Mouse (Mus musculus): ENCODE data around the gene Fkbp10. TPM values are rescaled to one million over a fixed set of nuclear protein-coding genes. Genes with fewer than 3 reads are reported as not detected.

The Fkbp10 gene
- polyA plus RNA-seq, 1 experiment from 2014 or later = 37.0 TPM

- Histone ChIP-seq H3K9ac (ENCODE audit: low read depth, low read length) (peak within 1 kb of the TSS; percentile 50), H3K4me1 (replicated peaks; ENCODE audit: control insufficient read depth, insufficient read depth, low read length) (peaks cover 6% of the 10 kb centered on the region; the same call in 1 of the 2 replicates), H3K27ac (ENCODE audit: low read depth, low read length) (peak within 1 kb of the TSS; percentile 69), H3K4me3 (ENCODE audit: low read depth, low read length) (peak within 1 kb of the TSS; percentile 54), H3K4me2 (replicated peaks; ENCODE audit: low read depth) (peak within 1 kb of the TSS; percentile 74), H3K36me3 (ENCODE audit: control insufficient read depth, insufficient read depth) (peaks cover 4% of the 10 kb centered on the region; the same call in 1 of the 2 replicates), H3K27me3 (replicated peaks; ENCODE audit: control insufficient read depth, insufficient read depth, low read length) (no peaks in the 10 kb centered on the region), H3K9me3 (ENCODE audit: control insufficient read depth) (no peaks in the 10 kb centered on the region)
- peak; percentile 91 for TF ChIP-seq CTCF (IDR thresholded peaks at IDR 0.05; ENCODE audit: low read depth)
- 2% methylated on average over 90 of the region's 93 CpGs for WGBS
- ATAC-seq = peak; percentile 78
These were observed 1.2 kb upstream of the Fkbp10 start, which contains the start of gene P3h4 for GRCm38 (mm10) chr11:100414021-100414913. TSS of gene P3h4 (minus strand) at chr11:100414836.

GRCm38 (mm10) chr11:100421537-100421936 is 6.0 kb downstream of the Fkbp10 start:
- H3K4me2 ChIP-seq (replicated peaks; ENCODE audit: low read depth) = no peak overlapping the region
- H3K27ac ChIP-seq (ENCODE audit: low read depth, low read length) = no peak overlapping the region
- no peaks in the 10 kb centered on the region for H3K27me3 ChIP-seq (replicated peaks; ENCODE audit: control insufficient read depth, insufficient read depth, low read length)
- H3K9me3 ChIP-seq (ENCODE audit: control insufficient read depth) = no peaks in the 10 kb centered on the region
- H3K4me3 ChIP-seq (ENCODE audit: low read depth, low read length) = no peak overlapping the region
- ATAC-seq = no peak
- no peak overlapping the region for H3K9ac ChIP-seq (ENCODE audit: low read depth, low read length)
- no peaks in the 10 kb centered on the region for H3K36me3 ChIP-seq (ENCODE audit: control insufficient read depth, insufficient read depth)
- no peaks in the 10 kb centered on the region for H3K4me1 ChIP-seq (replicated peaks; ENCODE audit: control insufficient read depth, insufficient read depth, low read length)
- 88% methylated on average over 8 of the region's 8 CpGs for whole genome bisulfite sequencing
- TF ChIP-seq CTCF (IDR thresholded peaks at IDR 0.05; ENCODE audit: low read depth) = no peak

- H3K27ac ChIP-seq (ENCODE audit: low read depth, low read length) = no peak overlapping the region
- H3K4me3 ChIP-seq (ENCODE audit: low read depth, low read length) = no peak overlapping the region
- no peaks in the 10 kb centered on the region for H3K36me3 ChIP-seq (ENCODE audit: control insufficient read depth, insufficient read depth)
- no peaks in the 10 kb centered on the region for H3K4me1 ChIP-seq (replicated peaks; ENCODE audit: control insufficient read depth, insufficient read depth, low read length)
- H3K27me3 ChIP-seq (replicated peaks; ENCODE audit: control insufficient read depth, insufficient read depth, low read length) = no peaks in the 10 kb centered on the region
- no peak overlapping the region for H3K9ac ChIP-seq (ENCODE audit: low read depth, low read length)
- no peaks in the 10 kb centered on the region for H3K9me3 ChIP-seq (ENCODE audit: control insufficient read depth)
- no peak for TF ChIP-seq CTCF (IDR thresholded peaks at IDR 0.05; ENCODE audit: low read depth)
- whole genome bisulfite sequencing = 90% methylated on average over 7 of the region's 7 CpGs
- no peak for ATAC-seq
- H3K4me2 ChIP-seq (replicated peaks; ENCODE audit: low read depth) = no peak overlapping the region
These were observed 8.3 kb downstream of the Fkbp10 start for GRCm38 (mm10) chr11:100423836-100424235.

- Histone ChIP-seq H3K27me3 (replicated peaks; ENCODE audit: control insufficient read depth, insufficient read depth, low read length) (no peaks in the 10 kb centered on the region), H3K36me3 (ENCODE audit: control insufficient read depth, insufficient read depth) (no peaks in the 10 kb centered on the region), H3K9ac (ENCODE audit: low read depth, low read length) (no peak overlapping the region), H3K4me2 (replicated peaks; ENCODE audit: low read depth) (no peak overlapping the region), H3K4me1 (replicated peaks; ENCODE audit: control insufficient read depth, insufficient read depth, low read length) (no peaks in the 10 kb centered on the region), H3K4me3 (ENCODE audit: low read depth, low read length) (no peak overlapping the region), H3K27ac (ENCODE audit: low read depth, low read length) (no peak overlapping the region), H3K9me3 (ENCODE audit: control insufficient read depth) (no peaks in the 10 kb centered on the region)
- TF ChIP-seq CTCF (IDR thresholded peaks at IDR 0.05; ENCODE audit: low read depth) = peak; percentile 90
- ATAC-seq = peak; percentile 54; the same call in 1 of the 2 replicates
- 21% methylated on average over 7 of the region's 7 CpGs for WGBS
These were observed 10.4 kb downstream of the Fkbp10 start for GRCm38 (mm10) chr11:100425851-100426250.

- Histone ChIP-seq H3K4me2 (replicated peaks; ENCODE audit: low read depth) (no peak overlapping the region), H3K27me3 (replicated peaks; ENCODE audit: control insufficient read depth, insufficient read depth, low read length) (no peaks in the 10 kb centered on the region), H3K9me3 (ENCODE audit: control insufficient read depth) (no peaks in the 10 kb centered on the region), H3K9ac (ENCODE audit: low read depth, low read length) (no peak overlapping the region), H3K4me1 (replicated peaks; ENCODE audit: control insufficient read depth, insufficient read depth, low read length) (no peaks in the 10 kb centered on the region), H3K4me3 (ENCODE audit: low read depth, low read length) (no peak overlapping the region), H3K36me3 (ENCODE audit: control insufficient read depth, insufficient read depth) (no peaks in the 10 kb centered on the region), H3K27ac (ENCODE audit: low read depth, low read length) (no peak overlapping the region)
- no peak for TF ChIP-seq CTCF (IDR thresholded peaks at IDR 0.05; ENCODE audit: low read depth)
- ATAC-seq = no peak
- 86% methylated on average over 3 of the region's 3 CpGs for WGBS
These were observed 11.3 kb downstream of the Fkbp10 start for GRCm38 (mm10) chr11:100426820-100427219.

- no peak for TF ChIP-seq CTCF (IDR thresholded peaks at IDR 0.05; ENCODE audit: low read depth)
- H3K4me1 ChIP-seq (replicated peaks; ENCODE audit: control insufficient read depth, insufficient read depth, low read length) = no peaks in the 10 kb centered on the region
- ATAC-seq = no peak
- H3K36me3 ChIP-seq (ENCODE audit: control insufficient read depth, insufficient read depth) = no peaks in the 10 kb centered on the region; the same call in 1 of the 2 replicates
- no peaks in the 10 kb centered on the region for H3K9me3 ChIP-seq (ENCODE audit: control insufficient read depth)
- 56% methylated on average over 9 of the region's 9 CpGs for WGBS
- no peak overlapping the region for H3K4me3 ChIP-seq (ENCODE audit: low read depth, low read length)
- H3K9ac ChIP-seq (ENCODE audit: low read depth, low read length) = no peak overlapping the region
- no peak overlapping the region for H3K4me2 ChIP-seq (replicated peaks; ENCODE audit: low read depth)
- no peak overlapping the region for H3K27ac ChIP-seq (ENCODE audit: low read depth, low read length)
- no peaks in the 10 kb centered on the region for H3K27me3 ChIP-seq (replicated peaks; ENCODE audit: control insufficient read depth, insufficient read depth, low read length)
These were observed 13.2 kb downstream of the Fkbp10 start for GRCm38 (mm10) chr11:100428612-100429199.
